Mouse (Mus musculus): ENCODE data around the gene Dhfr.

The Dhfr gene

GRCm38 (mm10) chr13:92393047-92393661, 38.6 kb downstream of the Dhfr start:
- DNase-seq: no peak

GRCm38 (mm10) chr13:92398491-92399384, 44.2 kb downstream of the Dhfr start:
- no peak for DNase-seq

- DNase-seq: no peak
Observed at GRCm38 (mm10) chr13:92402063-92402462, 47.5 kb downstream of the Dhfr start.

- no peak for DNase-seq
Observed at GRCm38 (mm10) chr13:92403496-92403895, 49.0 kb downstream of the Dhfr start.

GRCm38 (mm10) chr13:92410486-92410885, 56.0 kb downstream of the Dhfr start:
- no peak for DNase-seq

- DNase-seq: no peak
Observed at GRCm38 (mm10) chr13:92419630-92420029, 65.1 kb downstream of the Dhfr start.

GRCm38 (mm10) chr13:92423711-92424110, 69.2 kb downstream of the Dhfr start:
- no peak for DNase-seq

- peak; percentile 72 for DNase-seq
Observed at GRCm38 (mm10) chr13:92425758-92426264, 71.3 kb downstream of the Dhfr start, which contains the start of gene Ankrd34b. TSS of gene Ankrd34b (plus strand) at chr13:92425896.

GRCm38 (mm10) chr13:92426294-92427051, 71.9 kb downstream of the Dhfr start:
- DNase-seq: peak; percentile 36

GRCm38 (mm10) chr13:92427351-92427855, 72.9 kb downstream of the Dhfr start:
- no peak for DNase-seq

All from right cerebral cortex, postnatal 25 days (tissue).